15 mouse cellular contexts compared by ENCODE assay signal in the genomic region with DNA sequence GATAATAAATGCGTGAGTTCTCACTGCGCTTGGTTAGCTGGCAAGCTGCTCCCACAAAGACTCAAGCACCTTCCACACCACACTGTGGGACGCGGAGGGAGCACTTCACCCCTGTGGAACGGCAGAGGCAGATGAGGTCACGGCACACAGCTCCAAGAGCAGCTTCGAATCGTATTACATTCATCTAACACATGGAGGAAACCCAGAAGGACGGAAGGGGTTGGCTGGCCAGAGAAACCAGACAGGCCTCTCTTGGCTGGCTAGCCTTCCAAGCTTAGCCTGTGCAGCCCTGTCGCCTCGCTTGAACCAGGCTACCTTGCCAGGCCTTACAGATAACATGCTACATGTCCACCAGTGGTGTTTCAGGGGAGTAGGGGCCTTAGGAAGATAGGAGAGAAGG. TPM values are rescaled to one million over a fixed set of nuclear protein-coding genes. Genes with fewer than 3 reads are reported as not detected.
A peak's percentile ranks its signal among the peaks of the same experiment; 100 is the strongest.
DNase-seq lines count a peak whose midpoint lies in the region; ATAC-seq and TF ChIP-seq lines count a peak whose summit lies in the region.
"Had no signal": no experiment of that assay in that cellular context is flagged by ENCODE, and none has a peak within 500 bp of the region (broad histone marks: within the 10 kb centered on the region; RNA-seq: fewer than 3 reads in every experiment).

No protein-coding gene starts in this region.

- H3K36me3 ChIP-seq in hindbrain, embryonic 10.5 days = no peaks in the 10 kb centered on the region
- no peaks in the 10 kb centered on the region for H3K36me3 ChIP-seq in hindbrain, embryonic 16.5 days (ENCODE audit: control insufficient read depth, insufficient read depth, low read length)
- no peaks in the 10 kb centered on the region for H3K36me3 ChIP-seq in intestine, embryonic 16.5 days (ENCODE audit: control insufficient read depth, insufficient read depth, low read length)
- H3K36me3 ChIP-seq: G1E had no signal

- peaks cover 32% of the 10 kb centered on the region for H3K4me1 ChIP-seq in hindbrain, embryonic 10.5 days (replicated peaks)
- H3K4me1 ChIP-seq in hindbrain, embryonic 16.5 days (ENCODE audit: control insufficient read depth, insufficient read depth, low read depth, low read length) = no peaks in the 10 kb centered on the region
- H3K4me1 ChIP-seq in intestine, embryonic 16.5 days (ENCODE audit: control insufficient read depth, insufficient read depth, low read length) = peaks cover 13% of the 10 kb centered on the region

- no peak overlapping the region for H3K4me3 ChIP-seq in hindbrain, embryonic 10.5 days
- H3K4me3 ChIP-seq in hindbrain, embryonic 16.5 days (ENCODE audit: low read length) = no peak overlapping the region
- peak overlapping the region; percentile 19; the same call in 1 of the 2 replicates for H3K4me3 ChIP-seq in gastrocnemius, adult 2 months
- no peak overlapping the region for H3K4me3 ChIP-seq in intestine, embryonic 16.5 days (ENCODE audit: low read length)
- H3K4me3 ChIP-seq: layer of hippocampus, adult 2 months; myocyte had no signal

- TF ChIP-seq CTCF in gastrocnemius, adult 2 months (IDR thresholded peaks at IDR 0.05) = no peak

- H3K27ac ChIP-seq in hindbrain, embryonic 10.5 days = peak overlapping the region; percentile 18; the same call in 1 of the 2 replicates
- no peak overlapping the region for H3K27ac ChIP-seq in hindbrain, embryonic 16.5 days (ENCODE audit: low read depth, low read length)
- H3K27ac ChIP-seq in gastrocnemius, adult 2 months = peak overlapping the region; percentile 90
- no peak overlapping the region for H3K27ac ChIP-seq in intestine, embryonic 16.5 days (ENCODE audit: low read length)
- H3K27ac ChIP-seq: layer of hippocampus, adult 2 months had no signal

- 81% methylated on average over 11 of the region's 11 CpGs for WGBS in hindbrain, embryonic 10.5 days
- 78% methylated on average over 11 of the region's 11 CpGs for WGBS in hindbrain, embryonic 16.5 days
- 79% methylated on average over 11 of the region's 11 CpGs for WGBS in intestine, embryonic 16.5 days

- intact Hi-C loops in gastrocnemius, adult 2 months (cut with DNase I) = loop anchor here (2.0 to 5.0 kb wide), 3 partner anchors 18 to 115 kb away; no protein-coding TSS in a partner anchor
- intact Hi-C loops in gastrocnemius, postnatal 36 days (cut with DNase I) = loop anchor here (10.0 kb wide), 1 partner anchor 112 kb away; no protein-coding TSS in a partner anchor
- intact Hi-C loops in heart, postnatal 14 days (cut with DNase I) = loop anchor here (2.0 kb wide), 1 partner anchor 116 kb away; no protein-coding TSS in a partner anchor

- no peaks in the 10 kb centered on the region for H3K9me3 ChIP-seq in hindbrain, embryonic 10.5 days
- no peaks in the 10 kb centered on the region for H3K9me3 ChIP-seq in hindbrain, embryonic 16.5 days (ENCODE audit: control insufficient read depth, low read length)
- no peaks in the 10 kb centered on the region for H3K9me3 ChIP-seq in intestine, embryonic 16.5 days (ENCODE audit: control insufficient read depth, low read length)
- H3K9me3 ChIP-seq: G1E had no signal

- DNase-seq in hindbrain, embryonic 10.5 days (ENCODE audit: low spot score) = no peak
- DNase-seq in gastrocnemius, adult 2 months = peak; percentile 89
- DNase-seq in gastrocnemius, postnatal 36 days = peak; percentile 62 to 65
- DNase-seq in heart, postnatal 14 days = peak; percentile 63 to 75
- no peak for DNase-seq in cerebellum, adult 8-10 months
- DNase-seq: adrenal gland, postnatal 36 days; kidney, adult 18-20 months; liver had no signal

- H3K27me3 ChIP-seq in hindbrain, embryonic 10.5 days (ENCODE audit: insufficient read depth, poor library complexity, severe bottlenecking) = peaks cover 10% of the 10 kb centered on the region
- no peaks in the 10 kb centered on the region for H3K27me3 ChIP-seq in hindbrain, embryonic 16.5 days (replicated peaks; ENCODE audit: control insufficient read depth, insufficient read depth, low read length)
- H3K27me3 ChIP-seq in intestine, embryonic 16.5 days (replicated peaks; ENCODE audit: control insufficient read depth, insufficient read depth, low read length) = no peaks in the 10 kb centered on the region

- ATAC-seq in hindbrain, embryonic 16.5 days = no peak
- no peak for ATAC-seq in intestine, embryonic 16.5 days
- ATAC-seq: forebrain, embryonic 16.5 days had no signal

- H3K4me2 ChIP-seq in hindbrain, embryonic 16.5 days (ENCODE audit: low read length) = no peak overlapping the region
- H3K4me2 ChIP-seq in intestine, embryonic 16.5 days (ENCODE audit: low read depth, low read length) = no peak overlapping the region
- H3K4me2 ChIP-seq: midbrain, embryonic 11.5 days had no signal

- H3K9ac ChIP-seq in hindbrain, embryonic 16.5 days (ENCODE audit: low read depth, low read length) = no peak overlapping the region
- no peak overlapping the region for H3K9ac ChIP-seq in intestine, embryonic 16.5 days (ENCODE audit: low read depth, low read length)

RNA-seq across cellular contexts. Expression of a gene that starts 6.5 kb away (rescaled TPM):
- 38.0 and 40.9 TPM in 2 replicates for polyA plus RNA-seq in hindbrain, embryonic 10.5 days (2016; fragmentation: Nextera tagmentation; extraction: Ambion mirVana)
- 19.8 and 29.2 TPM in 2 replicates for polyA plus RNA-seq in hindbrain, embryonic 16.5 days (2015; fragmentation: Nextera tagmentation; extraction: Ambion mirVana)
- total RNA-seq in gastrocnemius, adult 2 months (2021) = 10 to 100 TPM; 20.9 to 21.7 TPM
- 10 to 100 TPM; 14.1 to 23.8 TPM for total RNA-seq in gastrocnemius, postnatal 36 days (2021)
- total RNA-seq in heart, postnatal 14 days (2021) = 10 to 100 TPM; 28.6 to 33.9 TPM
- polyA plus RNA-seq in intestine, embryonic 16.5 days (2015; fragmentation: Nextera tagmentation; extraction: Ambion mirVana) = 19.8 and 20.3 TPM in 2 replicates

Comparison
In these comparisons a context has a peak if more than half of its experiments do, and no peak if none do; other contexts are left out.
1. H3K27ac ChIP-seq: peak in hindbrain, embryonic 10.5 days (single experiment) and gastrocnemius, adult 2 months (single experiment); none in hindbrain, embryonic 16.5 days (single experiment) and intestine, embryonic 16.5 days (single experiment).
2. DNase-seq: peak in gastrocnemius, adult 2 months (single experiment), gastrocnemius, postnatal 36 days (2 of 2) and heart, postnatal 14 days (2 of 2); none in hindbrain, embryonic 10.5 days (single experiment) and cerebellum, adult 8-10 months (single experiment).